Mouse (Mus musculus): Measurements from ENCODE around the gene Zbed5.

- TF ChIP-seq CTCF (IDR thresholded peaks at IDR 0.05; ENCODE audit: low read depth, low read length) = peak; percentile 68
- no peak for TF ChIP-seq EP300 (IDR thresholded peaks at IDR 0.05; ENCODE audit: insufficient read depth, low read depth, low read length)
Measured at GRCm38 (mm10) chr5:129878946-129879345, 16.6 kb upstream of the Zbed5 start.
